Mouse (Mus musculus): ENCODE measurements at regions not wholly inside any gene's neighbourhood (a gene's known extent, or its start where the extent isn't known, plus 50 kb on each side); places are given as distances from the start of the nearest gene placed in this dataset.
A peak's percentile ranks its signal among the peaks of the same experiment; 100 is the strongest.

DNA sequence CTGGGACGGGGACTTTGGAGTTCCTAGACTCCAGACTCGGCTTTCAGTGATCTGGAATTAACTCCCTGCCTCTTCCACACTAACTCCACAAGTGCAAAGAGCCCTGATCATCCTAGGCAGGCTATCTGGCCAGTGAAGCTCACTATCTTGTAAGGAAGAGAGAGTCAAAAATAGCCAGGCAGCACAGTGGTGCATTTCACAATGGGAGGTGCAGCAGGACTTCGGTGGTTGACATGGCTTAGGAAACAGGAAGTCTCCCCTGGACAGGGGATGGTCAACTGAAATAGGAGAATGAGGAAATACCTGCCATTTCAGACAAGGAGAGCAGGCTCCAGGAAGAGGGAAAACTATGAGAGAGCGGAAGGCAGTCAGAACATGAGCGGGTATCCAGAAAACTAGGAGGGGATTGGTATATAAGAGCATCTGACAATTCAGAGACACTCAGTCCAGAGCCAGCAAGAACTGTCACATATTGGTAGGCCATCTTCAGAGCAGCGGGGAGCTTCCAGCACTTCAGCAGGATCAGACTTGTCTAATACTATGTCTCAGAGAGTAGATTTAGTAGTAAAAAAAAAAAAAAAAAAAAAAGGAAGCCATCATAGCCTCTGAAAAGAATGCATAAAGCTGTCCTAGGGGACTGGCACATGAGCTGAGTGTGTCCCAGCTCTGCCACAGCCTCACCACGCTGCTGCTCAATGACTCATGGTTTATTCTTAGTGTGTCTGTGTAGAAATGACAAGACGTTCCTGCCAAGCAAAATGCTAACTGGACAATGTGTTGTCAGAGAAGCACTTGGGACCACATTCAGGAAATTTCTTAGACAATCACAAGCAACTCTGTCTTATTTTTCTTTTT, 184.5 kb upstream of the Cpeb2 start:
- Histone ChIP-seq H3K79me3 (ENCODE audit: low read depth) (no peaks in the 10 kb centered on the region), H3K4me3 (ENCODE audit: insufficient read depth, poor library complexity, severe bottlenecking) (no peak overlapping the region), H3ac (ENCODE audit: control insufficient read depth, insufficient read length, low read depth) (no peak overlapping the region), H3K27me3 (ENCODE audit: control insufficient read depth, insufficient read depth, insufficient read length) (no peaks in the 10 kb centered on the region), H3K36me3 (ENCODE audit: control insufficient read depth, insufficient read depth) (no peaks in the 10 kb centered on the region), H3K79me2 (ENCODE audit: control insufficient read depth, insufficient read depth) (no peaks in the 10 kb centered on the region)
- TF ChIP-seq MAX (IDR thresholded peaks at IDR 0.05) = peak; percentile 33
- no peak for TF ChIP-seq MYOD1 (IDR thresholded peaks at IDR 0.05; ENCODE audit: control insufficient read depth, insufficient read length, low read depth)

DNA sequence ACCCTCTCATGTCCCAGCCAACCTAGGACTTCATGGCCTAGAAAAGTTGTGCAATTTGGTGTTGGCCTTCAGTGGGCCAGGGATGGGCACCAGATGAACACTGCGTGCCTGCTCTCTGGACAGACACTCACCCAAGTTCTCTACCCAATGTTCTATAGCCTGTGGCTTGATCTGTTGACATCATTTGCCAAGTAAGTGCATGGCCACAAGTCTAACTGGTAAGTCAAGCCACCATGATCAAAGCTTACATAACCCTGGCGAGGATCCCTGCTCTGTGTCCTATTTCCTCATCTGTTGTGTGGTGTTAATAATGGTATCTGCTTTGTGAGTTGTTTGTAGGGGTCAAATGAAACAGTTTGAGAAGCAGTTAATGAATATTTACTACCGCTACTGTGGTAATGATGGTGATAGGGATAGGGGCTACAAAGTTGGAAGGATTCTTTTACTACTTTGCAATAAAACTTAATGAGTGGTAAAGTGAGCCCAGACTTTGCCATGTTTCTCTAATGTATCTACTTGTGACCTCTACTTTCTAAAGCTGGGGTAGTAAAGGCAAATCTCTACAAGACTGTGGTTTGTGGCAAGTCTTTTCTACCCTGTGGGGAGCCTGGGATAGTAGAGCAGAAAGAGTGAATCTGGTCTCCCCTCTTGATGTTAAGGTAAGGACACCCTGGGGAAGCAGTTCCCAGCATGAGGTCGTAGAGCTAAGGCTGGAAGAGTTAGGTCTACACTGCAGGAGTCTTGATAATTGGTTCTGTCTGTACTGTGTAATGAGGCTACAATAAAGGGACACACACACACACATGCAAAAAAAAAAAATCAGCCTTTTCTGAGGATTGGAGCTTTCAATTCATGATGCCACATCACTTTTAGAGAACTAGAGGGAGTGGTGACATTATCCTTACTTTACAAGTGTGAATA, 183.3 kb upstream of the Cpeb2 start:
- Histone ChIP-seq H3K79me3 (ENCODE audit: low read depth) (no peaks in the 10 kb centered on the region), H3K27me3 (ENCODE audit: control insufficient read depth, insufficient read depth, insufficient read length) (no peaks in the 10 kb centered on the region), H3K36me3 (ENCODE audit: control insufficient read depth, insufficient read depth) (no peaks in the 10 kb centered on the region), H3K79me2 (ENCODE audit: control insufficient read depth, insufficient read depth) (no peaks in the 10 kb centered on the region), H3ac (ENCODE audit: control insufficient read depth, insufficient read length, low read depth) (no peak overlapping the region), H3K4me3 (ENCODE audit: insufficient read depth, poor library complexity, severe bottlenecking) (no peak overlapping the region)
- TF ChIP-seq CEBPB (IDR thresholded peaks at IDR 0.05; ENCODE audit: low read depth) (no peak), CTCF (IDR thresholded peaks at IDR 0.05; ENCODE audit: control insufficient read depth, insufficient read depth, insufficient read length) (no peak), MYOD1 (IDR thresholded peaks at IDR 0.05; ENCODE audit: control insufficient read depth, insufficient read length, low read depth) (no peak), MAX (IDR thresholded peaks at IDR 0.05) (no peak)

DNA sequence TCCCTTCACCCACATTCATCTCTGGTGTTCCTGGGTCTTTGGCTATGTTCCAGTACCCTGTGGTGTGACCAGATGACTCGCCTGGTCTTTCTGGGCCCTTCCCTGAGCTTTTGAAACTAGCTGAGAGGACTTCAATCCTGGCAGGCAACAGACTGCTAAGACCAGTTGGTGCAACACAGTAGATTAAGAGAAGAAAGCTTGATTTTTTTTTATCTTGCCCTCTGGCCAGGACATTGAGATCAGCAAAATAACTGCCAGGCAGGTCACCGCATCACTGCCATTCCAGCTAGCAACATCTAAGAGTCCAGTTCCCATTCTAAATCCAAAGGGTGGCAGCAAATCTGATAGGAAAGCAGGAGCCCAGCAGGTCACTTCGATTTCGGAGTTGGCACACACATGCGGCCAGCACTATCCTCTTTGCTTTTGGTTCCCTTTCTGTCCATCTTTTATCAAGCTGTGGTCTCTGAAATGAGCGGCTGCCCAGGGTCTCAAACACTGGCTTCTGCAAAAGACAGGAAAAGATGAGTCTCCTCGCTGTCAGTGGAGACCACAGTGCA, 181.9 kb upstream of the Cpeb2 start:
- Histone ChIP-seq H3ac (ENCODE audit: control insufficient read depth, insufficient read length, low read depth) (no peak overlapping the region), H3K4me3 (ENCODE audit: insufficient read depth, poor library complexity, severe bottlenecking) (no peak overlapping the region), H3K79me3 (ENCODE audit: low read depth) (no peaks in the 10 kb centered on the region), H3K27me3 (ENCODE audit: control insufficient read depth, insufficient read depth, insufficient read length) (no peaks in the 10 kb centered on the region), H3K36me3 (ENCODE audit: control insufficient read depth, insufficient read depth) (no peaks in the 10 kb centered on the region), H3K79me2 (ENCODE audit: control insufficient read depth, insufficient read depth) (no peaks in the 10 kb centered on the region)
- TF ChIP-seq MYOG (IDR thresholded peaks at IDR 0.05; ENCODE audit: control insufficient read depth, extremely low read depth, insufficient read length) = no peak

- H3K4me3 ChIP-seq (ENCODE audit: insufficient read depth, poor library complexity, severe bottlenecking) = no peak overlapping the region
- TF ChIP-seq USF1 (IDR thresholded peaks at IDR 0.05; ENCODE audit: low read depth) = no peak
- no peak for TF ChIP-seq FOSL1 (IDR thresholded peaks at IDR 0.05; ENCODE audit: insufficient read depth, low read length, poor library complexity, severe bottlenecking)
- TF ChIP-seq MYOD1 (IDR thresholded peaks at IDR 0.05; ENCODE audit: control insufficient read depth, insufficient read length, low read depth) = no peak
- TF ChIP-seq MYOG (IDR thresholded peaks at IDR 0.05; ENCODE audit: control insufficient read depth, extremely low read depth, insufficient read length) = no peak
- TF ChIP-seq MAX (IDR thresholded peaks at IDR 0.05) = no peak
- TF ChIP-seq CTCF (IDR thresholded peaks at IDR 0.05; ENCODE audit: control insufficient read depth, insufficient read depth, insufficient read length) = no peak
- TF ChIP-seq CEBPB (IDR thresholded peaks at IDR 0.05; ENCODE audit: low read depth) = no peak
- no peaks in the 10 kb centered on the region for H3K36me3 ChIP-seq (ENCODE audit: control insufficient read depth, insufficient read depth)
- no peaks in the 10 kb centered on the region for H3K79me3 ChIP-seq (ENCODE audit: low read depth)
- H3ac ChIP-seq (ENCODE audit: control insufficient read depth, insufficient read length, low read depth) = no peak overlapping the region
- H3K27me3 ChIP-seq (ENCODE audit: control insufficient read depth, insufficient read depth, insufficient read length) = no peaks in the 10 kb centered on the region
- no peaks in the 10 kb centered on the region for H3K79me2 ChIP-seq (ENCODE audit: control insufficient read depth, insufficient read depth)
These were observed 180.3 kb upstream of the Cpeb2 start for GRCm38 (mm10) chr5:43052668-43053067.

- Histone ChIP-seq H3K79me2 (ENCODE audit: control insufficient read depth, insufficient read depth) (no peaks in the 10 kb centered on the region), H3K4me3 (ENCODE audit: insufficient read depth, poor library complexity, severe bottlenecking) (no peak overlapping the region), H3K27me3 (ENCODE audit: control insufficient read depth, insufficient read depth, insufficient read length) (no peaks in the 10 kb centered on the region), H3K79me3 (ENCODE audit: low read depth) (no peaks in the 10 kb centered on the region), H3K36me3 (ENCODE audit: control insufficient read depth, insufficient read depth) (no peaks in the 10 kb centered on the region), H3ac (ENCODE audit: control insufficient read depth, insufficient read length, low read depth) (no peak overlapping the region)
- TF ChIP-seq CTCF (IDR thresholded peaks at IDR 0.05; ENCODE audit: control insufficient read depth, insufficient read depth, insufficient read length) (no peak), CEBPB (IDR thresholded peaks at IDR 0.05; ENCODE audit: low read depth) (no peak), MYOG (IDR thresholded peaks at IDR 0.05; ENCODE audit: control insufficient read depth, extremely low read depth, insufficient read length) (no peak), MAX (IDR thresholded peaks at IDR 0.05) (no peak), MYOD1 (IDR thresholded peaks at IDR 0.05; ENCODE audit: control insufficient read depth, insufficient read length, low read depth) (no peak), USF1 (IDR thresholded peaks at IDR 0.05; ENCODE audit: low read depth) (no peak), FOSL1 (IDR thresholded peaks at IDR 0.05; ENCODE audit: insufficient read depth, low read length, poor library complexity, severe bottlenecking) (no peak)
These were observed 178.4 kb upstream of the Cpeb2 start for GRCm38 (mm10) chr5:43054586-43054985.

Measured in C2C12 (cell line).